Mouse (Mus musculus) retina, adult 2 months (tissue): ENCODE results near the gene Gmeb2.

ENCODE experiments used
- DNase-seq: peaks from one replicate; pipeline ENCODE4 v3.0.0-alpha.2; 2012; ENCODE audit warnings: low read depth, low spot score

Gene Gmeb2

DNA sequence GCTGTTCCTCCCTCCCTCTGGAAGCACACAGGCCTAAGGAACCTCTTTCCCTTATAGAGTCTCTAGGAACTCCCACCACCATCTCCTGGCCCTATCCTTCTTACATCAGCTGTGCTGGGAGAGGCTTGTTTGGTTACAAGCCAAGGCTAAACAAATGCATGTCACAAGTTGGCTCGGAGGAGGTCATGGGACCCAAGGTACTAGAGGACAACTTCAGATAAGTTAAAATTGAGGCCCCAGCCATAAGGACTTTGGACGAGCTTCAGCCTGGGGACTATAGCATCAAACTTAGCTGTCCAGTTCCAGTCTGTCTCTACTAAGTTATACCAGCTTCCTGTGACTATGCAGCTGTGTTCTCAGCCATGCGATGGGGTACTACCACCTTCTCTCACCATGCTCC is 60.7 kb downstream of the Gmeb2 start:
- DNase-seq: no peak

DNA sequence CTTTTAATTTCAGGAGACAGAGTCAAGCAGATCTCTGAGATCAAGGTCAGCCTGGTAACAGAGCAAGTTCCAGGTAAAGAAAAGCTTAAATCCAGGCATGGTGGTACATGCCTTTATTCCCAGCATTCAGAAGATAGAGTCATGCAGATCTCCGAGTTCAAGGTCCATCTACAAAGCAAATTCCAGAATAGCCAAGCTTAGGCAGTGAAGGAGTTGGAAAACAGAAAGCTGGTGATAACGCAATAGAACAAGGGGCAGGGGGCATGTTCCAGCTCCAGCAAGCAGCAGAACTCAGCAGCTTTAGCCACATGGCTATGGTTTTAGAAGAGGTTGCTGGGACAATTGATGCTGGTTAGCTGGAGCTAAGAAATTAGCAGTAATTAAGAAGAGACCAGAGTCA is 62.8 kb downstream of the Gmeb2 start:
- no peak for DNase-seq

DNA sequence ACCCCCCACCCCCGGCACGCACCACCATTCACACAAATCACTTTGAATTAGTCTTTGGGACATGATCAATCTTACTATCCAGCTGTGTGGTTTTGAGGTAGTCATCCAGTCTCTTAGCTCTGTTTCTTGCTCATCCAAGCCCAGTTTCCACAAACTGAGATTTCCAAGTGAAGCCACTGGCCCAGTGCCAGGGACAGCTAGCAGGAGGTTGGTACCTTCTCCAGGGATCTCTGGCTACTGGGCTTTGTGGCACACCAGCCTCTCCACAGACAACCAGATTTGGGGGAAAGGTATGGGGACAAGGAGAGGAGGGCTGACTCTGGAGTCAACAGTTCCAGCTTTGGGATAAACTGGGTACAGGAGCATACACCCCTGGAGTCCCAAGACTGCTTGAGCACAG is 67.5 kb downstream of the Gmeb2 start:
- no peak for DNase-seq

DNA sequence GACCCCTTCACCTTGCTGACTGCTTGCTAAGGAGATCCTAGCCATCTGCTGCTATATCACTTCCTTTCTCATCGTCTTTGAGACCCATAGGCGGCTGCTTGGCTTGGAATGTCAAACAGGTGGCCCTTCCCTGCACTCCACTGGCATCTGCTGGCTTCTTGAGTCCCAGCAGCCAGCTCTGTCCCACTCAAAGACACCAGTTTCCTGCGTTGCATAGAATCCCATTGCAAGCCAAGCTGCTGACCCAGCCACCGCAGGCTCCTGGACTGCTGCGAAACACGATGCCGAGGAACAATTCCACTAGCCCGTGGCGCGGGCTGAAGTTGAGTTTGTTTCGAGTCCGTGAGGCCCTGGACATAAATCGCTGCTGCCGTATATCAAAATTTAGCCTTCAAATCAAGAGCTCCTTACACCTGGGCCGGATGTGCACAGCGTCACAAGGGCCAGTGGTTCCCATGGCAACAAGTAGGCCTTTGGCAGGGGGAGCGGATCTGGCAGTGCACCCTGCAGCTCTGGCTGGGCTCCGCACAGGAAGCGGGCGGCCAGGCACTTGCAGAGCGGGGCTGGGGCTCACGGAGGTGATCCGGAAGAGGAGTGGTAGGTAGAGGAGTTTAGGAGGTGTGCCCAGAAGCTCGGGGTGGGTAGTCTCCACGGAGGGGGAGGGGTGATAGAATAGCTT is 68.2 kb downstream of the Gmeb2 start, which contains the start of gene Fndc11:
TSS of gene Fndc11 (plus strand) at position 476 of the 679 bp plus-strand sequence.
- DNase-seq: no peak

DNA sequence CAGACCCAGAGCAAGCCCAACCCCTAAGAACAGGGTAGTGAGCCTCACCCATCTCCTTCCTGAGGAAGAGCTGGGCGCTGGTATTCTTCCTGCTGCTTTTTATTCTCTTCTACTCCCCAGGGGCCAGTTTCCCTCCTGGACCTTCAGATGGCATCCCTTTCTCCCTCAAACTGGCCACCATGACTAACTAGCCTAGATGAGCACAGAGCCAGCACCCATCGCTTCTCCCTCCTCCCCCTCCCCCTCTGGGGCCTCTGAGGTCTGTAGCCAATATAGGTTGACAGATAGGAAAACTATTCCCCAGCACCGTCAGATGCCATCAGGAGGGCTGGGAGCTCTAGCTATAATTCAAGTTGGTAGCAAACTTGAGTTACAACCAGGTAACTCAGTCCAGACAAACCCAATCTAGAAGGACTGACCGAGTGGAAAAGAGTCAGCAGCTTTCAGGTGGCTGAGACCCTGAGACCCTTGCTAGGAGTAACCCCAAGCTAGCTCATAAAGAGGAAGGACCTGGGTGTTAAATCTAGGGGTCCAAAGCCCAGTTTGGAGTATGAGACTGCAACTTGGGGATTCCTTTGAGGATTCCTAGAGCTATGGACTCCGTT is 68.9 kb downstream of the Gmeb2 start:
- DNase-seq: no peak

DNA sequence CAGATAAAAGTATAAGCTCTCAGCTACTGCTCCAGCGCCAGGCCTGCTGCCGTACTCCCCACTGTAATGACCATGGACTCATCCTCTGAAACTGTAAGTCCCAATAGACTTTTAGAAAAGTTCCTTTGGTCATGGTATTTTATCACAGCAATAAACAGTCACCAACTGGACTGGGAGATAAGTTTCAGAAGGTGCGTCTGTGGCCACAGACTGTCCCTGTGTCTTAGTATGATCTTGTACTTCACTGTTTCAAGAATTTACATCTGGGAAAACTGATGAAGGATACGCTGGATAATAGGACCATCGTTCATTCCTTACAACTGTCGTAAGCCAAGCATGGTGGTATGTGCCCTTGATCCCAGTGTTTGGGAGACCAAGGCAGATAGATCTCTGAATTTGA is 71.8 kb downstream of the Gmeb2 start:
- DNase-seq: no peak

DNA sequence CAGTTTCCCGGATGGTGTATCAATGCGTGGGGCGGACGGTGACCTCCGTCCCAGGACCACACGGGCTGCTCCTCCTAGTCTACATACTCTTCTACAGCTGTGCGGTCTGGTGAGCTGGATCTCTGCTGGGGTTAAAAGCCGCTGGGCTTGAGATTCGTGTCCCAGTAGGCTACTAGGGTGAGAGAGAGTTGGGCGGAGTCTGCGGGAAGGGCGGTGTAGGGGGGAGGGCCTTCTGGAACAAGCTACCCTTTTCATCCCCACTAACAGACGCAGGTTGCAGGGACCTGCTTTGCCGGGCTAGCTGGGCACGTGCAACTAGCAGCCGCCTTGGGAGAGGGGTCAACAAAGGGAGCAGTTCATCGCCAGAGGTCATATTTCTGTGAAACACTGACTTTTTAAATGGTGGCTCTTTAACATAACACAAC is 74.8 kb downstream of the Gmeb2 start, which contains the start of gene Srms:
TSS of gene Srms (minus strand) at position 165 of the 425 bp plus-strand sequence.
- DNase-seq: no peak

DNA sequence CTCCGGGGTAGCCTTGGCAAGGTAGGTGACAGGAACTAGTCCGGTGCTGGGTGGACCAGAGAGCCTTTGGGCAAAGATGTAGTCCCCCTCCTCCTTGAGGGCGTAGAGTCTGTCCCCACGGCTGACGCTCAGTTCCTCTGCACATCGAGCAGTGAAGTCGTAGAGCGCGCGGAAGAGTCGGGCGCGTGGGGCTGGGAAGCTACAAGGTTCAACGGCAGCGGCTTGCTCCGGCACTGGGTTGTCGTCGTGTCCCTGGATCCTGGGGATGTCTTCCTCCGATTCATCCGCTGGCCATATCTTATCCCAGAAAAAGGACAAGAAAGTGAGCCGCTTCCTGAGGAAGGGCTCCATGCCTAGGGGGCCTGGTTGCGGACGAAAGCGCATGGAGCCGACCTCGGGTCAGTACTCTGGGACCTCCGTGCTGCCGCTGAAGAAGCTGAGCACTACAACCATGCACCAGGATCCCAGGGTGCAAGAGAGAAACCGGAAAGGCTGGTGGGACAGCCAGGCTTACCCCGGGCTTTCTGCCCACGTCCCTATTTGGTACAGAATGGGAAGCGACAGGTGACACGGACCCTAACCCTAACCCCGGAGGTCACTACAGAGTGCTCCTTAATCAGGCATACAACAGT is 75.3 kb downstream of the Gmeb2 start:
- DNase-seq: no peak

DNA sequence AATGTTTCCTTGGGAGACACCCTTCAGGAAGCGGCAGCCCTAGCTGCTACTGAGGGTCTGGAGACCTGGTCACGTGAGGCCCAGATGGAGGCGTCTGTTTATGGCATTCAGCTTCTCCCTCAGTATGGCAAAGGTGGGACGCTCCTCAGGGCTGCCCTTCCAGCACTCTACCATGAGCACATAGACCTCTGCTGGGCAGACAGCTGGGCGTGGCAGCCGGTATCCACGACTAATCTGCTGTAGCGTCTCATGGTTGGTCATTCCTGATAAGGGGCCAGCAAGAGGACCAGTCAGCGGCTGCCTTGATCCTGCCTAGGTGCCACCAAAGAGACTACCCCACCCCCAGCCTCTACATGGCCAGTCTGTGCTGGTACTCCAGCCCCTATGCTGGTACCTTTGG is 81.7 kb downstream of the Gmeb2 start:
- no peak for DNase-seq

DNA sequence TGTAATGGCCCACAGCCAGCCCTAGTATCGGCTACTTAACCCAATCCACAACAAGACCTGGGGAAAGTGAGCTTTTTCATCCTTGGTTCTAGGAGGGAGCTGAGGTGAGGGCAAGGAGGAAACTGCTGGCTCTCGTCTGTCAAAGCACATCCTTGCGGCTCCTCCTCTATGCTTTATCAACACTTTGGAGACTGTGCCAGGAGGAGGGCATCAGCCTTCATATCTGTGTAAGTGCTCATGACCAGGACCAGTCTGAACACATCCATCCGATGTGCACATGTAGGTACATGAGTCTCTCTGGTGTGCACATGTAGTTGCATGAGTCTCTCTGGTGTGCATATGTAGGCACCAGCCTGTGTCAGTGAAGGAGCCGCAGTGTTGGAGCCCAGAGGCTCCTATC is 82.2 kb downstream of the Gmeb2 start:
- DNase-seq: no peak

DNA sequence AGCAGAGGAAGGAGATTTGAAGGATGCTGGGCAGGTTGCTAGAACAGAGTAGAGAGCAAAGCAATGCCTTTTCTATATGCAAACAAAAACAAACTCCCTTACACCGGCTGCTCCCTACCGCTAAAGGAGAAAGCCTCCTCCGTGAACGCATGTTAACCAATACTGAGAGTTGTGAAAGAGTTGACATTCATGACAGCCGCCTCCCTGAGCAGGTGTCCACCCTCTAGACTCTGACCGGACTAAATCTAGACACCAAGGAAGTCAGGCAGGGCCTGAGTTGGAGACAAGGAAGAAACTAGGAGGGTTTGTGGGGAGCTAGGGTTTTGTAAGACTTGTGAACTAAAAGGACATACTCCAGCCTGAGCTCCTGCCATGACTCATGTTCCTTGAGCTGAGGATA is 84.9 kb downstream of the Gmeb2 start:
- no peak for DNase-seq

DNA sequence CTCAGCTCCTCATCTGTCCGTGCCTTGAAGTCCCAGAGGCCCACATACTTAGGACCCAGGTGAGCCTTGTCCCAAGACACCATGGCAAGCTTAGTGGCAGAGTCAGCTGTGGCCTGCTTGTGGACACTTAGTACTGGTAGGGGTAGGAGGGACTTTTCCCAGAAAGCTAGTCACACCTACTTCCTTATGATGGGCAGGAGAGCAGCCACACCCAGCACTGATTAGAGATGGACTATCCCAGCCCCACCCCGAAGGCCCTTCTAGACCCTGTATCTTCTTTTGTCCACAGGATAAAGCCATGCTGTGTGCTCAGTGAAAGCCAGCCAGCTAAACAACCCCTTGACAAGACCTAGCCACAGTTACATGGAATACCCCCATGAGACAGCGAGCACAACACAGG is 85.4 kb downstream of the Gmeb2 start, which contains the start of gene Ptk6:
TSS of gene Ptk6 (minus strand) at position 368 of the 400 bp plus-strand sequence.
- DNase-seq: no peak

DNA sequence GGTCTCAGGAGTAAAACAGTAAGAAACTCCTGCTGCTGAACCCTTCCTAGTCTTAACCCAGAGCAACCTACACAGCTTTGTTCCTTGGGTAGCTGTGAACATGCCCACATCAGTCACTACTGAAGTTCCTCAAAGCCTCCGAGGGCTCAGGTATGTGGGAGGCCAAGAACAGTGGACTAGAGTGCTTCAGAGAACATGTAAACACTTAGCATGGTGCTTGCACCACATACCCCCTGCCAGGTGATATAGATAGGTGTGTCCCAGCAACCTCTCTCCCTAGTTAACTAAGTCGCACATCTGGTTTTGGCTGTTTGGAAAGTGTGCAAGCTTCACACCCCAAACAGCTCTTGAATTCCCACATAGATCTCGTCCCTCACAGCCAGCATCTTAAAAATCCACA is 86.2 kb downstream of the Gmeb2 start:
- no peak for DNase-seq
